Mouse (Mus musculus) CH12.LX (cell line): ENCODE results near the gene Pxn.
A peak's percentile ranks its signal among the peaks of the same experiment; 100 is the strongest.

Source experiments
- CHD1 ChIP-seq: IDR thresholded peaks from 2 replicates; pipeline ENCODE4 v1.6.1; 2012; ENCODE audit warnings: low read depth, low read length, improper control_type of control experiment, inconsistent platforms
- CTCF ChIP-seq, 2 experiments: IDR thresholded peaks in 1 of 2; conservative IDR thresholded peaks in 1 of 2; 2 replicates each; pipeline ENCODE4 v1.5.1; 2011 to 2012; ENCODE audit warnings: low read depth in 2 of 2, low read length in 2 of 2, improper control_type of control experiment in 1 of 2, inconsistent platforms in 1 of 2, mild to moderate bottlenecking in 1 of 2, moderate library complexity in 1 of 2
- E2F4 ChIP-seq: IDR thresholded peaks from 2 replicates; pipeline ENCODE4 v1.6.1; 2011; ENCODE audit warnings: low read depth, low read length, improper control_type of control experiment; ENCODE audit not compliant: insufficient replicate concordance
- EP300 ChIP-seq: IDR thresholded peaks from 2 replicates; pipeline ENCODE4 v1.6.1; 2011; ENCODE audit warnings: low read length, improper control_type of control experiment
- JUND ChIP-seq: conservative IDR thresholded peaks from 2 replicates; pipeline ENCODE4 v1.6.1; 2011; ENCODE audit warnings: low read depth, low read length, improper control_type of control experiment
- MAFK ChIP-seq: IDR thresholded peaks from 2 replicates; pipeline ENCODE4 v1.6.1; 2011; ENCODE audit warnings: low read length, improper control_type of control experiment; ENCODE audit not compliant: insufficient replicate concordance
- MAX ChIP-seq: IDR thresholded peaks from 2 replicates; pipeline ENCODE4 v1.6.1; 2011; ENCODE audit warnings: low read length, improper control_type of control experiment
- MEF2A ChIP-seq: IDR thresholded peaks from 2 replicates; pipeline ENCODE4 v1.6.1; 2014; ENCODE audit warnings: low read depth, mild to moderate bottlenecking, inconsistent platforms, low read length, improper control_type of control experiment, borderline replicate concordance
- MYC ChIP-seq: IDR thresholded peaks from 2 replicates; pipeline ENCODE4 v1.6.1; 2011; ENCODE audit warnings: low read depth, mild to moderate bottlenecking, improper control_type of control experiment, low read length
- POLR2A ChIP-seq: IDR thresholded peaks from 2 replicates; pipeline ENCODE4 v1.6.1; 2011; ENCODE audit warnings: low read depth, mild to moderate bottlenecking, improper control_type of control experiment, low read length
- RAD21 ChIP-seq: IDR thresholded peaks from 2 replicates; pipeline ENCODE4 v1.6.1; 2011; ENCODE audit warnings: low read depth, mild to moderate bottlenecking, low read length, improper control_type of control experiment, moderate library complexity
- SIN3A ChIP-seq: IDR thresholded peaks from 2 replicates; pipeline ENCODE4 v1.6.1; 2012; ENCODE audit warnings: low read length, improper control_type of control experiment, inconsistent platforms
- TCF12 ChIP-seq: IDR thresholded peaks from 2 replicates; pipeline ENCODE4 v1.6.1; 2014; ENCODE audit warnings: low read depth, mild to moderate bottlenecking, inconsistent platforms, low read length, improper control_type of control experiment
- ZNF384 ChIP-seq: IDR thresholded peaks from 2 replicates; pipeline ENCODE4 v1.6.1; 2012; ENCODE audit warnings: low read depth, low read length, improper control_type of control experiment, inconsistent platforms

- TF ChIP-seq EP300: no peak
- TF ChIP-seq POLR2A: no peak
- no peak for TF ChIP-seq MAX
- no peak for TF ChIP-seq JUND
- TF ChIP-seq MYC: no peak
- TF ChIP-seq MEF2A: no peak
- peak; percentile 8 to 83; a peak in 2 of 4 replicates for TF ChIP-seq CTCF (conservative IDR thresholded peaks at IDR 0.05 in 1 of 2, IDR thresholded peaks at IDR 0.05 in 1 of 2; ENCODE audit: low read depth in 2 of 2, low read length in 2 of 2)
- TF ChIP-seq CHD1: no peak
- no peak for TF ChIP-seq E2F4
- TF ChIP-seq MAFK: no peak
- no peak for TF ChIP-seq SIN3A
- TF ChIP-seq TCF12: no peak
- no peak for TF ChIP-seq ZNF384
- TF ChIP-seq RAD21: no peak
These were observed 33.3 kb upstream of the Pxn start for GRCm38 (mm10) chr5:115473191-115473590.
